Mouse (Mus musculus) left cerebral cortex, postnatal 4 days (tissue): Measurements from ENCODE around the gene Gm4846. TPM values are rescaled to one million over a fixed set of nuclear protein-coding genes. Genes with fewer than 3 reads are reported as not detected.
"Not testable (repeated sequence)": the region's sequence is repeated elsewhere in the genome, so short reads cannot be mapped to it uniquely, and the experiment has no call there.

Source experiments
- DNase-seq: peaks from one replicate; pipeline ENCODE4 v3.0.0-alpha.2; 2022
- intact Hi-C: fragments of 180-260 bp; cut with DNase I; formaldehyde crosslinking; loops from one replicate; pipeline ENCODE4 v1.15.1; 2025
- total RNA-seq, 2 experiments: library from RNA; stranded (reverse); gene quantifications; 2 replicates each; pipeline ENCODE4 v1.2.3; 2021

Gene Gm4846
- not detected for total RNA-seq

GRCm38 (mm10) chr1:166497488-166497887 lies at the start of gene Gm4846:
Gene Gm4846 (minus strand): TSS chr1:166497588.
- intact Hi-C loops, DNase-seq: not testable (repeated sequence)

DNA sequence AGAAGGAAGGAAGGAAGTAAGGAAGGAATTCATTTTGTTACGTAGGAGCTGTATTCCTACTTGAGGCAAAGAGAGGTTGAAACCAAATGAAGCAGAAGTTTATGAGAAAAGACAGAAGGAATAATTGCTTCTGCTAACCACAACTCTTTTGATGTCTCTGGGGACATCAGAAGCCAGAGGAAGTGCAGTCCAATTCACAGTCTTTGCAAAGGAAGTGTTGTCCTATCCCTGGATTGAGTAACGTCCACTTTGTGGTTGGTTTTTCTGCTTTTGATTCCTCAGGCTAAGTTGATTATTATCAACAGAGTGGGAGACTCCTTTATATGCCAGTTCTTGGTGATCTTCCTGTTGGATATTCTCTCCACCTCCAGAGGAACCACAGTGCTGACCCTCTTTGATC lies 34.1 kb upstream of the Gm4846 start:
- intact Hi-C loops, DNase-seq: not testable (repeated sequence)

GRCm38 (mm10) chr1:166524709-166525108 lies 27.3 kb upstream of the Gm4846 start:
- not testable (repeated sequence) for DNase-seq

GRCm38 (mm10) chr1:166519626-166520025 lies 22.2 kb upstream of the Gm4846 start:
- DNase-seq, intact Hi-C loops: not testable (repeated sequence)

More at GRCm38 (mm10) chr1:166524709-166525108, 27.3 kb upstream of the Gm4846 start:
- intact Hi-C loops, result not testable (repeated sequence)

DNA sequence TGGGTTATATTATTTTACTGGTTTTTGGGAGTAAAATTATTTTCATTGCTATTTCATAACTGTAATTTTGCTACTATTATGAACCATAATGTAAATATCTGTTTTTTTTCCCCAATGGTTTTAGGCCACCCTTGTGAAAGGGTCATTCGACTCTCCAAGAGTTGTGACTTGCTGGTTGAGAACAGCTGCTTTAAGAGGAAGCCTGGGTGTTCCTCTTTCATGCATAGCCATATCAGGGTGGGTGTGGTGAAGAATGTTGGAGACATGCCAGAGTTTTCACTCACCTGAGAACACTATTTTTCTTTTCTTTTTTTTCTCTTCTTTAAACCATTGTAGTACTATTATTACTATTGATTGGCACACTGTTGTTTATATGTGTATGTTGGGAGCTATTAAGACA lies 19.2 kb upstream of the Gm4846 start:
- intact Hi-C loops, result no loop called here
- DNase-seq, result no peak

DNA sequence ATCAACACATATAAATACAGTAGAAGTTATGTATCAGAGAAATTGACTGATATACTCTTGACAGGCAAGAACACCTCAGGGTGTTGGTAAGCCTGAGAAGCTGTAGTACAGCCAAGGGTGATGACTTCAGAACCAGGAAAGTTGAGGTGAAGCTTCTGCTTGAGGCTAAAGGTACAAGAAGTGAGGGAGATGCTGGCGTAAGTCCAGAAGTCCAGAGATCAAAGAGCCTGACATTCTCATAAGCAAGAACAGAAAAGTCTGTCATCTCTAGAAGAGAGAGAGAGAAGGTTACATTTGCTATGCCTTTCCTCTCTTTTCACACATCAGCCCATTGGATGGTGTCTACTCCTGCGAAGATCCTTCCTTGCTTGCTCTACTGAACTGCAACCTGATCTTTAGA lies 6.8 kb upstream of the Gm4846 start:
- intact Hi-C loops, DNase-seq: not testable (repeated sequence)

DNA sequence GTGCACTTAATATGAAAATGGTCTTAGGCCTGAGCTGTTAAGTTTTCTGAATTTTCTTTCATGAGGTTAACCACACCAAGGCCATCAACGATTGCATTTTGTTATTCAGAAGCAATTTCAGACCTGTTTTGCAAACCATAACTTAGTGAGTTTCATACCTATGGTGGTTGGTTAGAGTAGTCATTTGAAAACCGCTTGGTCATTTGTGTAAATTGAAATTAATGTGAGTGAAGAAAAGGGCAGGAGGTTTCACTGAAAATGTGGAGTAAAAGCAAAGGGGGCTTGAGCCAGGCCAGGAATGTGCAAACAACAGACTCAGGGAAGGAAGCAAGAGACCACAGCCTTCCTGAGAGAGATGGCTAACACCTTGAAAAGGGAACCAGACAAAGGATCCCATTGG lies 17.9 kb downstream of the Gm4846 start:
- no peak for DNase-seq
- intact Hi-C loops, result no loop called here

DNA sequence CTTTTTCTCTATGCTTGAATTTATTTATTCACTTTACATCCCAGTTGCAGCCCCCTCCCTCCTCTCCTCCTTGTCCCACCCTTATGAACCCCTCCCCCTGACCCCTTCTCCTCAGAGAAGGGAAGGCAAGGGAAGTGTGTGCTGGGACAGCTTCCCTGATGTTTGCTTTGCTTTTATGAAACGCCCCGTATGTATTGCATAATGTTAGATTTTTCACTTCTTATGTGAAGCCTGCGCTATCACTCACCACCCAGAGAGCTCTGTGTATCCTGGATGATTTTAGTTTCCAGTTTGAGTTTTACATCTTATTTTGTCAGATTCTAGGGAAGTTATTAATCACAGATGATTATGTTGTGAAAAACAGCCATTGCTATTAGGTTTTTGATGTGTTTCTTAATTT lies 30.2 kb downstream of the Gm4846 start:
- intact Hi-C loops, result no loop called here

DNA sequence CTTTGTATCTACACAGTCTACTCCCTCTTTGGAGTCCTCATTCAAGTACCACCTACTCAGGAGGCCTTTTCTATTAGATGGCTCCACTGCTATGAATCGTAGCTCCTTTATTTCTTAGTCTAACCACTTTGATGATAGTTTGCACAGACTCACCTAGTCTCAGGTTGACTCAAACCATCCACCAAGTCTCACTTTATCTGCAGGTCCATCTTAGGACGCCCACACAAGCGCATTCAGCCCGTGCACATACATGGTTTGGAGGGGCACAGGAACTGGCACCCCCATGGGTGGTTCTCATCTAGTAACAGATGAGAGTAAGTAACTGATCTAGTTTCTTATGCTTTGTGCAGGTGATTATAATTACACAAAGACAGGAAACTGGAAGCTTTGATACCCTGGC lies 34.8 kb downstream of the Gm4846 start:
- intact Hi-C loops, result no loop called here
- no peak for DNase-seq

More for the DNA sequence above, 30.2 kb downstream of the Gm4846 start:
- DNase-seq, result no peak

GRCm38 (mm10) chr1:166441992-166442391 lies 55.4 kb downstream of the Gm4846 start:
- no peak for DNase-seq
- intact Hi-C loops, result no loop called here

GRCm38 (mm10) chr1:166439426-166439825 lies 58.0 kb downstream of the Gm4846 start:
- DNase-seq, result no peak
- intact Hi-C loops, result no loop called here

Other genes starting within 250 kb of the Gm4846 start
- gene Ildr2, start 243.4 kb downstream of the Gm4846 start, total RNA-seq, result 10 to 100 TPM; 40.6 to 44.8 TPM
- gene Tada1, start 118.5 kb downstream of the Gm4846 start, total RNA-seq, result 10 to 100 TPM; 43.5 to 43.8 TPM
- gene Pogk, start 87.7 kb downstream of the Gm4846 start, total RNA-seq, result 10 to 100 TPM; 85.2 to 91.1 TPM
- not detected for gene Gm4847, start 150.1 kb upstream of the Gm4846 start, total RNA-seq
- gene Fmo9, start 184.3 kb upstream of the Gm4846 start, total RNA-seq, result not detected